Mouse (Mus musculus): ENCODE data around the gene Optc. TPM values are rescaled to one million over a fixed set of nuclear protein-coding genes. Genes with fewer than 3 reads are reported as not detected.
A peak's percentile ranks its signal among the peaks of the same experiment; 100 is the strongest.

The Optc gene
- polyA plus RNA-seq, 1 experiment from 2014 or later = 3.4 TPM

- Histone ChIP-seq H3K27ac (ENCODE audit: low read depth, low read length) (no peak overlapping the region), H3K27me3 (replicated peaks; ENCODE audit: control insufficient read depth, insufficient read depth, low read length) (no peaks in the 10 kb centered on the region), H3K4me1 (ENCODE audit: control insufficient read depth, insufficient read depth, low read length) (no peaks in the 10 kb centered on the region), H3K4me2 (ENCODE audit: low read length) (no peak overlapping the region), H3K4me3 (ENCODE audit: low read depth, low read length) (no peak overlapping the region), H3K36me3 (ENCODE audit: control insufficient read depth, insufficient read depth, low read length) (no peaks in the 10 kb centered on the region), H3K9ac (ENCODE audit: low read length) (no peak overlapping the region), H3K9me3 (replicated peaks; ENCODE audit: control insufficient read depth, low read length) (no peaks in the 10 kb centered on the region)
- DNase-seq (ENCODE audit: low spot score) = no peak
- no peak for ATAC-seq
- 79% methylated on average over 3 of the region's 3 CpGs for WGBS
Observed at GRCm38 (mm10) chr1:133940481-133941092, 32.8 kb upstream of the Optc start.

GRCm38 (mm10) chr1:133939708-133940107, 31.9 kb upstream of the Optc start:
- Histone ChIP-seq H3K27ac (ENCODE audit: low read depth, low read length) (no peak overlapping the region), H3K36me3 (ENCODE audit: control insufficient read depth, insufficient read depth, low read length) (no peaks in the 10 kb centered on the region), H3K9me3 (replicated peaks; ENCODE audit: control insufficient read depth, low read length) (no peaks in the 10 kb centered on the region), H3K4me3 (ENCODE audit: low read depth, low read length) (no peak overlapping the region), H3K9ac (ENCODE audit: low read length) (no peak overlapping the region), H3K4me2 (ENCODE audit: low read length) (no peak overlapping the region), H3K4me1 (ENCODE audit: control insufficient read depth, insufficient read depth, low read length) (no peaks in the 10 kb centered on the region), H3K27me3 (replicated peaks; ENCODE audit: control insufficient read depth, insufficient read depth, low read length) (no peaks in the 10 kb centered on the region)
- WGBS = 86% methylated on average over 8 of the region's 8 CpGs
- DNase-seq (ENCODE audit: low spot score) = no peak
- no peak for ATAC-seq

- Histone ChIP-seq H3K4me1 (ENCODE audit: control insufficient read depth, insufficient read depth, low read length) (no peaks in the 10 kb centered on the region), H3K9ac (ENCODE audit: low read length) (no peak overlapping the region), H3K9me3 (replicated peaks; ENCODE audit: control insufficient read depth, low read length) (no peaks in the 10 kb centered on the region), H3K4me2 (ENCODE audit: low read length) (no peak overlapping the region), H3K4me3 (ENCODE audit: low read depth, low read length) (no peak overlapping the region), H3K27ac (ENCODE audit: low read depth, low read length) (no peak overlapping the region), H3K27me3 (replicated peaks; ENCODE audit: control insufficient read depth, insufficient read depth, low read length) (no peaks in the 10 kb centered on the region), H3K36me3 (ENCODE audit: control insufficient read depth, insufficient read depth, low read length) (no peaks in the 10 kb centered on the region)
- no peak for ATAC-seq
- 98% methylated on average over 3 of the region's 3 CpGs for WGBS
- DNase-seq (ENCODE audit: low spot score) = no peak
Observed at GRCm38 (mm10) chr1:133936169-133936568, 28.4 kb upstream of the Optc start.

GRCm38 (mm10) chr1:133934354-133934963, 26.7 kb upstream of the Optc start:
- ATAC-seq (no peak), DNase-seq (ENCODE audit: low spot score) (no peak)
- Histone ChIP-seq H3K4me1 (ENCODE audit: control insufficient read depth, insufficient read depth, low read length) (no peaks in the 10 kb centered on the region), H3K36me3 (ENCODE audit: control insufficient read depth, insufficient read depth, low read length) (no peaks in the 10 kb centered on the region), H3K9me3 (replicated peaks; ENCODE audit: control insufficient read depth, low read length) (no peaks in the 10 kb centered on the region), H3K4me2 (ENCODE audit: low read length) (no peak overlapping the region), H3K27ac (ENCODE audit: low read depth, low read length) (no peak overlapping the region), H3K27me3 (replicated peaks; ENCODE audit: control insufficient read depth, insufficient read depth, low read length) (no peaks in the 10 kb centered on the region), H3K4me3 (ENCODE audit: low read depth, low read length) (no peak overlapping the region), H3K9ac (ENCODE audit: low read length) (no peak overlapping the region)
- WGBS = 82% methylated on average over 10 of the region's 10 CpGs

GRCm38 (mm10) chr1:133933301-133934195, 25.7 kb upstream of the Optc start:
- WGBS = 79% methylated on average over 14 of the region's 14 CpGs
- no peak overlapping the region for H3K27ac ChIP-seq (ENCODE audit: low read depth, low read length)
- no peaks in the 10 kb centered on the region for H3K4me1 ChIP-seq (ENCODE audit: control insufficient read depth, insufficient read depth, low read length)
- H3K27me3 ChIP-seq (replicated peaks; ENCODE audit: control insufficient read depth, insufficient read depth, low read length) = no peaks in the 10 kb centered on the region
- no peak overlapping the region for H3K4me3 ChIP-seq (ENCODE audit: low read depth, low read length)
- no peak overlapping the region for H3K9ac ChIP-seq (ENCODE audit: low read length)
- H3K4me2 ChIP-seq (ENCODE audit: low read length) = no peak overlapping the region
- DNase-seq (ENCODE audit: low spot score) (no peak), ATAC-seq (no peak)
- no peaks in the 10 kb centered on the region for H3K9me3 ChIP-seq (replicated peaks; ENCODE audit: control insufficient read depth, low read length)
- H3K36me3 ChIP-seq (ENCODE audit: control insufficient read depth, insufficient read depth, low read length) = no peaks in the 10 kb centered on the region

- Histone ChIP-seq H3K9me3 (replicated peaks; ENCODE audit: control insufficient read depth, low read length) (no peaks in the 10 kb centered on the region), H3K4me1 (ENCODE audit: control insufficient read depth, insufficient read depth, low read length) (no peaks in the 10 kb centered on the region), H3K27ac (ENCODE audit: low read depth, low read length) (no peak overlapping the region), H3K27me3 (replicated peaks; ENCODE audit: control insufficient read depth, insufficient read depth, low read length) (no peaks in the 10 kb centered on the region), H3K4me3 (ENCODE audit: low read depth, low read length) (no peak overlapping the region), H3K36me3 (ENCODE audit: control insufficient read depth, insufficient read depth, low read length) (no peaks in the 10 kb centered on the region), H3K9ac (ENCODE audit: low read length) (no peak overlapping the region), H3K4me2 (ENCODE audit: low read length) (no peak overlapping the region)
- 63% methylated on average over 3 of the region's 3 CpGs for whole genome bisulfite sequencing
- DNase-seq (ENCODE audit: low spot score) = no peak
- ATAC-seq = no peak
Observed at GRCm38 (mm10) chr1:133929980-133930379, 22.2 kb upstream of the Optc start.

- H3K4me3 ChIP-seq (ENCODE audit: low read depth, low read length) = no peak overlapping the region
- H3K27me3 ChIP-seq (replicated peaks; ENCODE audit: control insufficient read depth, insufficient read depth, low read length) = no peaks in the 10 kb centered on the region
- H3K9ac ChIP-seq (ENCODE audit: low read length) = no peak overlapping the region
- H3K4me2 ChIP-seq (ENCODE audit: low read length) = no peak overlapping the region
- H3K27ac ChIP-seq (ENCODE audit: low read depth, low read length) = no peak overlapping the region
- DNase-seq (ENCODE audit: low spot score) (no peak), ATAC-seq (no peak)
- WGBS = 90% methylated on average over 3 of the region's 3 CpGs
- no peaks in the 10 kb centered on the region for H3K36me3 ChIP-seq (ENCODE audit: control insufficient read depth, insufficient read depth, low read length)
- H3K9me3 ChIP-seq (replicated peaks; ENCODE audit: control insufficient read depth, low read length) = no peaks in the 10 kb centered on the region
- H3K4me1 ChIP-seq (ENCODE audit: control insufficient read depth, insufficient read depth, low read length) = peaks cover 11% of the 10 kb centered on the region
Observed at GRCm38 (mm10) chr1:133925223-133925622, 17.4 kb upstream of the Optc start.

GRCm38 (mm10) chr1:133924141-133924875, 16.5 kb upstream of the Optc start:
- 18% methylated on average over 7 of the region's 7 CpGs for WGBS
- Histone ChIP-seq H3K4me1 (ENCODE audit: control insufficient read depth, insufficient read depth, low read length) (peaks cover 15% of the 10 kb centered on the region), H3K36me3 (ENCODE audit: control insufficient read depth, insufficient read depth, low read length) (no peaks in the 10 kb centered on the region), H3K4me2 (ENCODE audit: low read length) (no peak overlapping the region), H3K9me3 (replicated peaks; ENCODE audit: control insufficient read depth, low read length) (no peaks in the 10 kb centered on the region), H3K27me3 (replicated peaks; ENCODE audit: control insufficient read depth, insufficient read depth, low read length) (no peaks in the 10 kb centered on the region), H3K9ac (ENCODE audit: low read length) (no peak overlapping the region), H3K4me3 (ENCODE audit: low read depth, low read length) (no peak overlapping the region), H3K27ac (ENCODE audit: low read depth, low read length) (no peak overlapping the region)
- peak; percentile 67 for DNase-seq (ENCODE audit: low spot score)
- ATAC-seq = peak; percentile 54; the same call in 1 of the 2 replicates
